8 mouse cellular contexts compared by ENCODE assay signal in the genomic region with DNA sequence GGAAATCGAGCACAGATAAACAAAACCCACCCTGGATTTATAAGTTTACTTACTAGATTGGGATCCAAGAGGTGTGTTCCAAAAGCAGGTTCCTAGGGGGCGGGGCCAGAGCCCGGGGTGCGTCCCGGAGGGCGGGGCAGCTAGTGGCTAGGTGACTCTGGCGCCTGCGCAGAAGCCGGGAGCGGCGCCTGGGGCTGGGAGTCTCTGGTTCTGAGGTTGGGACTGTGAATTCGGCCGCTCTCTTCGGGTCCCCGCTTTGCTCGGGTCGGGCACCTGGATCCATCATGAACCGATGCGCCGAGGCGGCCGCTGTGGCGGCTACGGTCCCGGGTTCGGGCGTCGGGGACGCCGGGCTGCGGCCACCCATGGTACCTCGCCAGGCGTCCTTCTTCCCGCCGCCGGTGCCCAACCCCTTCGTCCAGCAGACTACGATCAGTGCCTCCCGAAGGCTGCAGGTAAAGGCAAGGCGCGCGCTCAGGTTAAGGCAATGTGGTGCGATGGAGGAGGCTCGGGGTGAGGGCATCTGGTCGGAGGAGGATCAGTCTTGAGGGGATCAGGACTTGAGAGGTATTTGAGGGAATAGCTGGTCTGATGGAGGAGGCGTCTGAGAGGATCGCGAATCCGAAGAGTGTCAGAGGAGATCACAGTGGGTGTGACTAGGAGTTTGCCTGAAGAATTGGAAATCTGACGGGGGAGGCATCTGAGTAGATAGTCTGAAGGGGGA. TPM values are rescaled to one million over a fixed set of nuclear protein-coding genes. Genes with fewer than 3 reads are reported as not detected.
A peak's percentile ranks its signal among the peaks of the same experiment; 100 is the strongest.
DNase-seq lines count a peak whose midpoint lies in the region; ATAC-seq lines count a peak whose summit lies in the region.

A gene (plus strand): TSS at position 169 of the 724 bp plus-strand sequence.

- 1% methylated on average over 50 of the region's 50 CpGs for WGBS in forebrain, embryonic 11.5 days
- under 1% methylated on average over 50 of the region's 50 CpGs for WGBS in heart, embryonic 15.5 days
- 6% methylated on average over 50 of the region's 50 CpGs for WGBS in liver, embryonic 12.5 days (ENCODE audit: insufficient replicate concordance)

- peak within 1 kb of the TSS; percentile 74 for H3K9ac ChIP-seq in forebrain, embryonic 11.5 days (ENCODE audit: low read length)
- peak within 1 kb of the TSS; percentile 68 for H3K9ac ChIP-seq in heart, embryonic 15.5 days
- peak within 1 kb of the TSS; percentile 50; the same call in 1 of the 2 replicates for H3K9ac ChIP-seq in liver, embryonic 12.5 days

- peak; percentile 27; the same call in 1 of the 2 replicates for ATAC-seq in cerebellum, adult (ENCODE audit: insufficient number of reproducible peaks, low FRiP score, low TSS enrichment)
- ATAC-seq in forebrain, embryonic 11.5 days (replicated peaks; ENCODE audit: low FRiP score) = peak; percentile 83
- ATAC-seq in heart, embryonic 15.5 days (replicated peaks; ENCODE audit: insufficient number of reproducible peaks, insufficient read depth, low FRiP score, low read depth) = peak; percentile 45; the same call in 1 of the 2 replicates
- ATAC-seq in liver, embryonic 12.5 days = peak; percentile 62
- ATAC-seq in monocyte, adult 5-6 weeks (replicated peaks; ENCODE audit: insufficient number of reproducible peaks, low FRiP score, low TSS enrichment, poor library complexity, severe bottlenecking) = no peak

- H3K27me3 ChIP-seq in forebrain, embryonic 11.5 days (ENCODE audit: control insufficient read depth, insufficient read depth, low read length) = peaks cover 6% of the 10 kb centered on the region
- peaks cover 14% of the 10 kb centered on the region; the same call in 1 of the 2 replicates for H3K27me3 ChIP-seq in heart, embryonic 15.5 days
- peaks cover 35% of the 10 kb centered on the region for H3K27me3 ChIP-seq in liver, embryonic 12.5 days (replicated peaks)

- no peaks in the 10 kb centered on the region for H3K36me3 ChIP-seq in forebrain, embryonic 11.5 days (ENCODE audit: control insufficient read depth, insufficient read depth, low read length)
- H3K36me3 ChIP-seq in heart, embryonic 15.5 days = no peaks in the 10 kb centered on the region
- no peaks in the 10 kb centered on the region for H3K36me3 ChIP-seq in liver, embryonic 12.5 days

- peak within 1 kb of the TSS; percentile 62 for H3K4me3 ChIP-seq in forebrain, embryonic 11.5 days (ENCODE audit: low read depth, low read length)
- H3K4me3 ChIP-seq in heart, embryonic 15.5 days = peak within 1 kb of the TSS; percentile 66
- peak within 1 kb of the TSS; percentile 58 for H3K4me3 ChIP-seq in liver, embryonic 12.5 days

- peaks cover 2% of the 10 kb centered on the region; the same call in 1 of the 2 replicates for H3K4me1 ChIP-seq in forebrain, embryonic 11.5 days (replicated peaks; ENCODE audit: control insufficient read depth, insufficient read depth, low read length)
- peaks cover 6% of the 10 kb centered on the region; the same call in 1 of the 2 replicates for H3K4me1 ChIP-seq in heart, embryonic 15.5 days (replicated peaks)
- H3K4me1 ChIP-seq in liver, embryonic 12.5 days = peaks cover 13% of the 10 kb centered on the region; the same call in 1 of the 2 replicates

- H3K9me3 ChIP-seq in forebrain, embryonic 11.5 days (ENCODE audit: control insufficient read depth, low read length) = no peaks in the 10 kb centered on the region
- H3K9me3 ChIP-seq in heart, embryonic 15.5 days (replicated peaks) = no peaks in the 10 kb centered on the region
- H3K9me3 ChIP-seq in liver, embryonic 12.5 days (replicated peaks) = no peaks in the 10 kb centered on the region

- no peak within 1 kb of the TSS for H3K27ac ChIP-seq in forebrain, embryonic 11.5 days (ENCODE audit: low read depth, low read length)
- H3K27ac ChIP-seq in heart, embryonic 15.5 days = no peak within 1 kb of the TSS
- no peak within 1 kb of the TSS for H3K27ac ChIP-seq in liver, embryonic 12.5 days

- DNase-seq in cerebellum, adult 9-10 months = no peak
- DNase-seq in forebrain, embryonic 11.5 days (ENCODE audit: low spot score) = peak; percentile 86
- peak; percentile 86 for DNase-seq in kidney, postnatal 10 days
- peak; percentile 63 to 71 for DNase-seq in spleen, postnatal 36 days (ENCODE audit: low spot score in 2 of 2)

- peak within 1 kb of the TSS; percentile 83 for H3K4me2 ChIP-seq in forebrain, embryonic 11.5 days (ENCODE audit: low read depth, low read length, severe bottlenecking)
- peak within 1 kb of the TSS; percentile 91 for H3K4me2 ChIP-seq in heart, embryonic 15.5 days
- H3K4me2 ChIP-seq in liver, embryonic 12.5 days = peak within 1 kb of the TSS; percentile 75

RNA-seq across cellular contexts. Expression of the gene that starts here (rescaled TPM):
- 3.2 and 3.9 TPM in 2 replicates for polyA plus RNA-seq in forebrain, embryonic 11.5 days (2014; fragmentation: Nextera tagmentation; extraction: Ambion mirVana)
- polyA plus RNA-seq in heart, embryonic 15.5 days (2015; fragmentation: Nextera tagmentation; extraction: Ambion mirVana) = 4.0 and 8.2 TPM in 2 replicates
- 4.8 and 5.0 TPM in 2 replicates for polyA plus RNA-seq in liver, embryonic 12.5 days (2016; fragmentation: Nextera tagmentation; extraction: Ambion mirVana)
- 58.6 to 98.4 TPM (median 96.3 TPM) in 3 replicates for total RNA-seq in monocyte, adult 5-6 weeks (2017)
